Mouse (Mus musculus): Measurements from ENCODE around the gene Arhgef17.

DNA sequence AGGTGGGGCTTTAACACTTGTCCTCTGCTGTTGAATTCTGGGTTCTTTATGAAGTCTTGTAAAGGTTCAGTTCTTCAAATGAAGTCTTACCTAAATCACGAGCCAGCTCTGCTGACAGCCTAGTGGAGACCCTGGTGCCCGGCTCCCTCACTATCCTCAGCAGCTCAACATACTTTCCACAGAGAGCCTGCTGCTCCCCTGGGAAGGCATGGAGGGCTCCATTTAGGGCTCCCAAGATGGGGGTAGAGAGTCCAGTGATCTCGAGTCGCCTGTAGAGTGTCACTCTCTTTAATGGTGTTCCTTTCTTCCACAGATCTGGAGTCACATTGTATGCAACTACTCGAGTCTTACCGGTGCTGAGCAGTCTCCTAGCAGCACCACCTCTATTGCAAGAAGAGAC lies 96.2 kb downstream of the Arhgef17 start:
- TF ChIP-seq CTCF (IDR thresholded peaks at IDR 0.05; ENCODE audit: low read depth, low read length) (no peak), POLR2AphosphoS5 (IDR thresholded peaks at IDR 0.05; ENCODE audit: insufficient replicate concordance, low read depth, low read length) (no peak), GATA2 (IDR thresholded peaks at IDR 0.05; ENCODE audit: borderline replicate concordance, low read depth, low read length) (no peak)

Data from G1E (cell line).